Mouse (Mus musculus) erythroblast, adult 5-6 weeks (primary cell): ENCODE data around the gene Tex52. TPM values are rescaled to one million over a fixed set of nuclear protein-coding genes. Genes with fewer than 3 reads are reported as not detected.

Source experiments
- ATAC-seq: replicated peaks from 2 replicates; pipeline ENCODE4 v1.8.0; 2016; ENCODE audit warnings: moderate number of reproducible peaks, mild to moderate bottlenecking, moderate TSS enrichment, inconsistent platforms; ENCODE audit not compliant: poor library complexity, low FRiP score, severe bottlenecking
- total RNA-seq, 2 experiments: library from RNA; stranded (forward) in 1 of 2; stranded (reverse) in 1 of 2; fragments of 150-400 nt in 1 of 2; fragments of 200-764, 138-1000 nt in 1 of 2; gene quantifications; 2 replicates each; pipeline versions ENCODE4 v1.2.3 to v1.2.4; 2015 to 2017; ENCODE audit warnings: low replicate concordance in 2 of 2

The Tex52 gene
- total RNA-seq, 2 experiments from 2014 or later, result not detected

GRCm38 (mm10) chr6:128423496-128424268, 48.4 kb downstream of the Tex52 start:
- 0 out of 2 replicates have a peak, but pooled peaks have one; percentile 40 for ATAC-seq

GRCm38 (mm10) chr6:128424269-128425019, 49.2 kb downstream of the Tex52 start, which contains the start of gene Itfg2:
Itfg2 (minus strand) TSS chr6:128424931.
- ATAC-seq, result peak; percentile 98

- ATAC-seq, result 0 out of 2 replicates have a peak, but pooled peaks have one; percentile 3
These were observed 49.8 kb downstream of the Tex52 start for GRCm38 (mm10) chr6:128425046-128425445.

GRCm38 (mm10) chr6:128427571-128427970, 52.3 kb downstream of the Tex52 start:
- ATAC-seq, result no peak

GRCm38 (mm10) chr6:128429300-128429699, 54.0 kb downstream of the Tex52 start:
- ATAC-seq, result no peak

- no peak for ATAC-seq
These were observed 54.6 kb downstream of the Tex52 start for GRCm38 (mm10) chr6:128429826-128430225.

GRCm38 (mm10) chr6:128432356-128432915, 57.2 kb downstream of the Tex52 start:
- no peak for ATAC-seq

- no peak for ATAC-seq
These were observed 58.3 kb downstream of the Tex52 start for GRCm38 (mm10) chr6:128433566-128433965.

Other genes with a start within 250 kb of the Tex52 start
- 0.63 TPM in 1 of 2 replicates, not detected in the other for gene Tspan9, start 231.9 kb upstream of the Tex52 start, total RNA-seq (2015; ENCODE audit: low replicate concordance)
- 0.26 and 0.56 TPM in 2 replicates for gene Tspan9, start 231.9 kb upstream of the Tex52 start, total RNA-seq (2017; ENCODE audit: low replicate concordance)
- not detected in 2 replicates for gene Tead4, start 74.6 kb upstream of the Tex52 start, total RNA-seq (2015; ENCODE audit: low replicate concordance)
- gene Tead4, start 74.6 kb upstream of the Tex52 start, total RNA-seq (2017; ENCODE audit: low replicate concordance), result not detected in 2 replicates
- gene Tulp3, start 19.6 kb upstream of the Tex52 start, total RNA-seq (2015; ENCODE audit: low replicate concordance), result 0.38 and 0.42 TPM in 2 replicates
- gene Tulp3, start 19.6 kb upstream of the Tex52 start, total RNA-seq (2017; ENCODE audit: low replicate concordance), result not detected in 2 replicates
- 37.4 and 39.6 TPM in 2 replicates for gene Rhno1, start 12.5 kb upstream of the Tex52 start, total RNA-seq (2015; ENCODE audit: low replicate concordance)
- 19.5 and 38.2 TPM in 2 replicates for gene Rhno1, start 12.5 kb upstream of the Tex52 start, total RNA-seq (2017; ENCODE audit: low replicate concordance)
- gene Foxm1, start 12.5 kb upstream of the Tex52 start, total RNA-seq (2015; ENCODE audit: low replicate concordance), result 17.7 and 25.9 TPM in 2 replicates
- gene Foxm1, start 12.5 kb upstream of the Tex52 start, total RNA-seq (2017; ENCODE audit: low replicate concordance), result 14.1 and 29.7 TPM in 2 replicates
- not detected in 2 replicates for gene Gm44596, start within 50 bp of the Tex52 start, total RNA-seq (2015; ENCODE audit: low replicate concordance)
- not detected in 2 replicates for gene Gm44596, start within 50 bp of the Tex52 start, total RNA-seq (2017; ENCODE audit: low replicate concordance)
- gene Nrip2, start 23.8 kb downstream of the Tex52 start, total RNA-seq (2015; ENCODE audit: low replicate concordance), result not detected in 2 replicates
- not detected in 2 replicates for gene Nrip2, start 23.8 kb downstream of the Tex52 start, total RNA-seq (2017; ENCODE audit: low replicate concordance)
- gene Itfg2, start 49.5 kb downstream of the Tex52 start, total RNA-seq (2015; ENCODE audit: low replicate concordance), result 12.7 and 53.8 TPM in 2 replicates
- gene Itfg2, start 49.5 kb downstream of the Tex52 start, total RNA-seq (2017; ENCODE audit: low replicate concordance), result 5.3 and 13.7 TPM in 2 replicates
- gene Fkbp4, start 63.2 kb downstream of the Tex52 start, total RNA-seq (2015; ENCODE audit: low replicate concordance), result 16.1 and 19.2 TPM in 2 replicates
- 34.8 and 68.4 TPM in 2 replicates for gene Fkbp4, start 63.2 kb downstream of the Tex52 start, total RNA-seq (2017; ENCODE audit: low replicate concordance)
- not detected in 2 replicates for gene Pzp, start 151.3 kb downstream of the Tex52 start, total RNA-seq (2015; ENCODE audit: low replicate concordance)
- gene Pzp, start 151.3 kb downstream of the Tex52 start, total RNA-seq (2017; ENCODE audit: low replicate concordance), result not detected in 2 replicates
- not detected in 2 replicates for gene A2ml1, start 206.2 kb downstream of the Tex52 start, total RNA-seq (2015; ENCODE audit: low replicate concordance)
- gene A2ml1, start 206.2 kb downstream of the Tex52 start, total RNA-seq (2017; ENCODE audit: low replicate concordance), result 0.28 TPM in 1 of 2 replicates, not detected in the other
- gene Klrb1a, start 248.1 kb downstream of the Tex52 start, total RNA-seq (2015; ENCODE audit: low replicate concordance), result not detected in 2 replicates
- gene Klrb1a, start 248.1 kb downstream of the Tex52 start, total RNA-seq (2017; ENCODE audit: low replicate concordance), result 2.0 TPM in 1 of 2 replicates, not detected in the other